Mouse (Mus musculus) thymus, adult 2 months (tissue): ENCODE results near the gene Lrpap1. TPM values are rescaled to one million over a fixed set of nuclear protein-coding genes. Genes with fewer than 3 reads are reported as not detected.

Experiments
- DNase-seq: peaks from one replicate; pipeline ENCODE4 v3.0.0; 2021
- H3K27ac ChIP-seq: fragments of 200-500 bp; 2 replicates; pipeline ENCODE4 v1.5.1; 2012; ENCODE audit warnings: low read length, control low read depth; ENCODE audit not compliant: control insufficient read depth, insufficient read depth
- H3K27me3 ChIP-seq: fragments of 200-500 bp; 2 replicates; pipeline ENCODE4 v1.6.1; 2012; ENCODE audit warnings: mild to moderate bottlenecking, low read length, moderate library complexity, mixed read lengths; ENCODE audit not compliant: control insufficient read depth, insufficient read depth
- H3K36me3 ChIP-seq: fragments of 200-500 bp; 2 replicates; pipeline ENCODE4 v1.6.1; 2012; ENCODE audit warnings: mild to moderate bottlenecking, low read length, moderate library complexity; ENCODE audit not compliant: control insufficient read depth, insufficient read depth
- H3K4me1 ChIP-seq: fragments of 200-500 bp; replicated peaks from 2 replicates; pipeline ENCODE4 v1.6.1; 2012; ENCODE audit warnings: low read length; ENCODE audit not compliant: control insufficient read depth, insufficient read depth
- H3K4me3 ChIP-seq: fragments of 200-500 bp; 2 replicates; pipeline ENCODE4 v1.5.1; 2012; ENCODE audit warnings: mild to moderate bottlenecking, low read length, control low read depth, moderate library complexity; ENCODE audit not compliant: control insufficient read depth, insufficient read depth
- CTCF ChIP-seq: fragments of 200-500 bp; IDR thresholded peaks from 2 replicates; pipeline ENCODE4 v1.5.1; 2012; ENCODE audit warnings: mild to moderate bottlenecking, control low read depth, low read length, moderate library complexity, borderline replicate concordance; ENCODE audit not compliant: control insufficient read depth, poor library complexity, insufficient read depth; ENCODE audit errors: extremely low read depth
- POLR2A ChIP-seq: fragments of 200-500 bp; IDR thresholded peaks from 2 replicates; pipeline ENCODE4 v1.6.1; 2012; ENCODE audit warnings: mild to moderate bottlenecking, low read length, control low read depth, moderate library complexity; ENCODE audit not compliant: control insufficient read depth, poor library complexity, insufficient read depth; ENCODE audit errors: extremely low read depth
- WGBS: fragments of 180-500 bp; shearing (Covaris S2); methylation state at CpG from one replicate; pipeline ENCODE4 v1.1.7; 2018; 5-methylcytosine and 5-hydroxymethylcytosine counted together
- polyA plus RNA-seq: library from polyadenylated mRNA; depleted of rRNA; stranded (reverse); fragments of >200 nt; gene quantifications from 2 replicates; pipeline ENCODE4 v1.2.3, GENCODE M21; 2012

The Lrpap1 gene
- polyA plus RNA-seq, 1 experiment = 24.4 TPM

DNA sequence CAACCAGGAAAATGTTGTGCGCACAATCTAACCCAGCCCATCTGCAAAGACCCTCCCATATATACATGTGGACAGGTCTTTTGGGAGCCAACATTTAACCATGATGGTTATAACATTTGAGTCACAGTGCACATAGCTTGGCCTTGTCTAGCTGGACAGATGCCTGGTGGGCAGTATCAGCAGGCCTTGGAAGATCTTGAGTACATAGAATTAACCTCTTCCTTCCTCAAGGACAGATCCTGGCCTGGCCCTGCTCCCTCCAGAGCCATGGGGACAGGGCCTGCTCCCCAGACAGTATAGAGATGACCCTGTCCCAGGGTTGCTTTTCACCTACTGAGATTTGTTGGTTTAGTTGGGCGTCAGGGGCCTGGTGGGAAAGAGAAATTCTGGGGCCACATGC, 35.7 kb downstream of the Lrpap1 start:
- no peaks in the 10 kb centered on the region for H3K36me3 ChIP-seq
- H3K4me3 ChIP-seq = no peak overlapping the region
- no peak for TF ChIP-seq POLR2A
- TF ChIP-seq CTCF = no peak
- H3K4me1 ChIP-seq = no peaks in the 10 kb centered on the region
- 95% methylated on average over 2 of the region's 2 CpGs for WGBS
- DNase-seq = no peak
- no peaks in the 10 kb centered on the region for H3K27me3 ChIP-seq
- no peak overlapping the region for H3K27ac ChIP-seq

DNA sequence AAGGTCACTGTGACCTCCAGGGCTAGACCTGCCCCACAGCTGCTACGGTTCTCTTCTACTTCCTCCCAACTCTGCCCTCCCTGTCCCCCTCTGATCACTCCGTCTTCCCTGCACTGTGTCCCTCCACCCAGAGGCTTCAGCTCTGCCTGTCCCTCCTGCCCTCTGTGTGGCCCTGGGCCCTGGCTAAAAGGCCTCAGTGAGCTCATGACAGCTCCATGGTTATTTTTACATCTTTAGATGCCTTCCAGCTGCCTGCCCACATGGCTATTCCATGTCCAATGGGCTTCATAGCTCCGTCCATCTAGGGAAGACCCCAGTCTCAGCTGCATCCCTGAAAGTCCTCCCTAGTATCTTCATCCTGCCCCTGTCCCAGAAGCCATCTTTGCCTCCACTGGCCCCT, 45.5 kb downstream of the Lrpap1 start:
- no peaks in the 10 kb centered on the region for H3K36me3 ChIP-seq
- H3K27ac ChIP-seq = no peak overlapping the region
- no peak for TF ChIP-seq POLR2A
- TF ChIP-seq CTCF = no peak
- H3K4me1 ChIP-seq = peaks cover 4% of the 10 kb centered on the region
- no peak overlapping the region for H3K4me3 ChIP-seq
- peaks cover 3% of the 10 kb centered on the region; the same call in 1 of the 2 replicates for H3K27me3 ChIP-seq
- 68% methylated on average over 3 of the region's 3 CpGs for WGBS
- no peak for DNase-seq

DNA sequence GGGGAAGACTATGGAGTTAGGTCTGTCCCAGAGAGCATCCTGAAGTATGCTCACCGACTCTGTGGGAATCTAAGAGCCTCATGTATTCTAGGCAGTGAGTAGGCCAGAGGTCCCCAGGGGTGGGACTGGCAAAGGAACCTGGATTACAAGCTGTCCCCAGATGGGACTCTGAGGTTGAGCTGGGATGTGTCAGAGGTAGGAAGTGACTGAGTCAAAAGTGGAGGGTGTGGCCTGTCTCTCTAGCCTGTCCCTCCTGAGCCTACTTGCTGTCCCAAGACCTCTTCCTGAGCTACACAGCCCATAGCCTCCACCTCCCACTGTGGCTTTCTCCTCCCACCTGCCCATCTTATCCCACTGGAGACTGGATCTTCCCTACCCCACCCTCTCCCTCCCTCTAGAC, 47.4 kb downstream of the Lrpap1 start:
- Histone ChIP-seq H3K27me3 (peaks cover 3% of the 10 kb centered on the region; the same call in 1 of the 2 replicates), H3K4me3 (no peak overlapping the region), H3K4me1 (peaks cover 4% of the 10 kb centered on the region), H3K36me3 (no peaks in the 10 kb centered on the region), H3K27ac (no peak overlapping the region)
- no peak for TF ChIP-seq POLR2A
- TF ChIP-seq CTCF = no peak
- WGBS = 90% methylated on average over 1 of the region's 1 CpGs
- no peak for DNase-seq

DNA sequence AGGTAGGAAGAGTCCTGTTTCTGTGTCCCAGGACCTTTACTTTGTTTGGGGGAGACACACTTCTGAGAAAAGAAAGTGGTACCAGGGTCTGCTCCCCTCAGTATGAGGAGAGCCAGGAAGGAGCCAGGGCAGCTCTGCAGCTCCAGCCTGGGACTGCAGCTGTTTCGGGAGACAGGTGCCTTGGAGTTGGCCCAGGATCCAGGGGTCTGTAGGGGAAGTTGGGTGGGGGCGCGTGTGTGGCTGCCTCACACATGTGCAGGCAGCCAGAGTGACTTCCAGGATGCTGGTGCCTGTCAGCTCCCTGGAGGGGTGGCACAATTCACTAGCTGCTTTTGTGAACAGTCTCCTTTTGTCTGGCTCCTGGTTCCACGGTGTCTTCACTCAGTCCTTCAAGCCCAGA, 48.0 kb downstream of the Lrpap1 start:
- Histone ChIP-seq H3K27me3 (peaks cover 3% of the 10 kb centered on the region; the same call in 1 of the 2 replicates), H3K4me1 (peaks cover 4% of the 10 kb centered on the region), H3K4me3 (no peak overlapping the region), H3K36me3 (no peaks in the 10 kb centered on the region), H3K27ac (no peak overlapping the region)
- DNase-seq = no peak
- 27% methylated on average over 4 of the region's 4 CpGs for WGBS
- TF ChIP-seq CTCF = no peak
- no peak for TF ChIP-seq POLR2A

DNA sequence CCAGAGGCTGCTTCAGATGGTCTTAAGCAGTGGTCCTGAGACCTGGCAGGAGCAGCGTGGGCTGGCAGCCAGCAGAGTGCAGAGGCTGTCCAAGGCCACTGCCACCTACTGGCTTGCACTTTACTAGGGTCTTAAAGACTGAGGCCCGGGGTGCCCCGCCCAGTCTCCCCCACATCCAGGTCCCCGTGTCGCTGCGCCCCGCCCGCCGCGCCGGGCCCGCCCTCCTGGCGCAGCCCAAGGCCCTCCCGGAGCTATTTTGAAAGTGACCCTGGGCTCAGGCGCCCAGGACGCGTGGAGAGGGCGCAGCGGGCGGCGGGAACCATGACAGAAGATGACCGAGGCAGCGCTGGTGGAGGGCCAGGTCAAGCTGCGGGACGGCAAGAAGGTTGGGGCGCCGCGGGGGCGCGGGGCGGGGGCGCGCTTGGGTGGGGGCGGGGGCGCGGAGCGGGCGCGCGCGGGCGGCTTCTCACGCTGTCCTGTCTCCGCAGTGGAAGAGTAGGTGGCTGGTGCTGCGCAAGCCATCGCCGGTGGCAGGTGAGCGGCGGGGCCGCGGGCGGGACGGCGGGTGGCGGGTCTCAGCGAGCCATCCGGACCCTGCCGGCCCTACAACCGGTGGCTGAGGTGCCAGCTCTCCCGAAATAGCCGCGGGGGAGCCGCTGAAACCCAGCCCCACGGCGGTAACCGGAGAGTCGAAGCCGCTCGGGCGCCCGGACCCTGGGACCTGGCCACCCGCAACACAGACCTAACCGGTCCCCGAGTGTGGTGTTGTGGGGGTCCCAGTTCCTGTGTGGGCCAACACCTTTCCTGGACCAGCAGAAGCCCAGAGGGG, 48.7 kb downstream of the Lrpap1 start, which contains the start of gene Dok7:
Gene Dok7 (plus strand): TSS at position 163 of the 829 bp plus-strand sequence.
- H3K4me1 ChIP-seq = peaks cover 4% of the 10 kb centered on the region
- H3K27me3 ChIP-seq = peaks cover 3% of the 10 kb centered on the region; the same call in 1 of the 2 replicates
- H3K27ac ChIP-seq = no peak within 1 kb of the TSS
- peak within 1 kb of the TSS; percentile 57 for H3K4me3 ChIP-seq
- no peaks in the 10 kb centered on the region for H3K36me3 ChIP-seq
- WGBS = 1% methylated on average over 70 of the region's 74 CpGs
- TF ChIP-seq POLR2A = no peak
- TF ChIP-seq CTCF = no peak
- DNase-seq = peak; percentile 61

DNA sequence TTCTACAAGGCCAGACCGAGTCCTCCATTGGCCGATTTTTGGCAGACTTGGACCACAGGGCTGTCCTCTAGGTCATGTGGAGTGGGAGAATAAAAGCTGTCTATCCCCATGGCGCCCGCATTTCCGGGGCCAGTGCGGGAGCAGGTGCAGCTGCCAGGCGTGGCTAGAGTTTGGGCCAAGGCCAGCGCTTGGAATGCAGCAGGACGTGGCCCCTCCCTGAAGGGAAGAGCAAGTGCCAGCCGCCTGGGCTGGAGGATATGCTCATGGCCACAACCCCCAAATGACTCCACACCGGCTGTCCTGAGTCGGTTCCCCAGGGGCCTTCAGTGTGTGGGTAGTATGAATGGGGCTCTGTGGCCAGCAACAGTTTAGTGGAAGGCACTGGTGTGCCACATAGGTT, 50.5 kb downstream of the Lrpap1 start:
- no peak for TF ChIP-seq POLR2A
- no peak for TF ChIP-seq CTCF
- DNase-seq = no peak

DNA sequence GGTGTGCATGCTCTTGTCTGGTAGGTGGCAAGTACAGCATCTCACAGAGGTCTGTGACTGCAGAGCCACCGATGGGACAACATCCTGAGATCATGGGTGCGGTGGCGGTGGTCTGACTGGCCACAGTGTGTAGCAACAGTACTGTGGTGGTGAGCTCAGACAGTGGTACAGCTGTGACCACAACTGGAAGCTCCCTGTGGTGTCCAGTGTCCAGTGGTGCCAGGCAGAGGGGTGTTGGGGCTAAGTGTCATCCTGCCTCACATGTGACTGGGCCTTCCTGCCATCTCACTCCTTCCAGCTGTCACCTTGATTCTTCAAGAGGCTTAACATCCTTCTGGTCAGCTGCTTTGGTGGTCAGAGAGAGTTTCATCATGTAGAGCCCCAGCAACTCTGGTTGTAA, 50.9 kb downstream of the Lrpap1 start:
- Histone ChIP-seq H3K27me3 (peaks cover 3% of the 10 kb centered on the region; the same call in 1 of the 2 replicates), H3K4me3 (no peak overlapping the region), H3K27ac (no peak overlapping the region), H3K36me3 (no peaks in the 10 kb centered on the region), H3K4me1 (peaks cover 4% of the 10 kb centered on the region)
- no peak for DNase-seq
- 75% methylated on average over 3 of the region's 3 CpGs for WGBS
- TF ChIP-seq CTCF (no peak), POLR2A (no peak)

More for the DNA sequence above, 50.5 kb downstream of the Lrpap1 start:
- Histone ChIP-seq H3K27ac (no peak overlapping the region), H3K4me3 (no peak overlapping the region), H3K36me3 (no peaks in the 10 kb centered on the region), H3K4me1 (peaks cover 4% of the 10 kb centered on the region), H3K27me3 (peaks cover 3% of the 10 kb centered on the region; the same call in 1 of the 2 replicates)
- WGBS = 86% methylated on average over 12 of the region's 12 CpGs
